Mouse (Mus musculus) small intestine, adult 2 months (tissue): ENCODE data around the gene Limch1. TPM values are rescaled to one million over a fixed set of nuclear protein-coding genes. Genes with fewer than 3 reads are reported as not detected.
A peak's percentile ranks its signal among the peaks of the same experiment; 100 is the strongest.

Experiments used
- H3K27ac ChIP-seq: fragments of 200-500 bp; 2 replicates; pipeline ENCODE4 v1.5.1; 2012; ENCODE audit warnings: low read depth, low read length, control low read depth, inconsistent platforms; ENCODE audit not compliant: insufficient read depth
- H3K27me3 ChIP-seq: fragments of 200-500 bp; 2 replicates; pipeline ENCODE4 v1.6.1; 2012; ENCODE audit warnings: mild to moderate bottlenecking, moderate library complexity, low read length, inconsistent platforms; ENCODE audit not compliant: control insufficient read depth, insufficient read depth
- H3K36me3 ChIP-seq: fragments of 200-500 bp; 2 replicates; pipeline ENCODE4 v1.6.1; 2012; ENCODE audit warnings: mild to moderate bottlenecking, low read length, control low read depth, inconsistent platforms; ENCODE audit not compliant: control insufficient read depth, insufficient read depth
- H3K4me1 ChIP-seq: fragments of 200-500 bp; 2 replicates; pipeline ENCODE4 v1.6.1; 2012; ENCODE audit warnings: low read length, inconsistent platforms, mixed read lengths; ENCODE audit not compliant: control insufficient read depth, insufficient read depth, insufficient read length
- H3K4me3 ChIP-seq: fragments of 200-500 bp; 2 replicates; pipeline ENCODE4 v1.5.1; 2012; ENCODE audit warnings: low read depth, mild to moderate bottlenecking, control low read depth, inconsistent platforms, low read length, moderate library complexity
- CTCF ChIP-seq: fragments of 200-500 bp; IDR thresholded peaks from 2 replicates; pipeline ENCODE4 v1.5.1; 2012; ENCODE audit warnings: low read depth, mild to moderate bottlenecking, control low read depth, inconsistent platforms, low read length, moderate library complexity, mixed read lengths; ENCODE audit not compliant: insufficient replicate concordance, insufficient read length; ENCODE audit errors: extremely low read depth
- POLR2A ChIP-seq: fragments of 200-500 bp; IDR thresholded peaks from 2 replicates; pipeline ENCODE4 v1.6.1; 2012; ENCODE audit warnings: low read depth, mild to moderate bottlenecking, control low read depth, inconsistent platforms, low read length, moderate library complexity
- WGBS: fragments of 180-500 bp; shearing (Covaris S2); methylation state at CpG from one replicate; pipeline ENCODE4 v1.1.7; 2018; 5-methylcytosine and 5-hydroxymethylcytosine counted together
- polyA plus RNA-seq: library from polyadenylated mRNA; depleted of rRNA; stranded (reverse); fragments of >200 nt; gene quantifications from 2 replicates; pipeline ENCODE4 v1.2.3, GENCODE M21; 2012

The Limch1 gene
- polyA plus RNA-seq, 1 experiment = 1.0 TPM

DNA sequence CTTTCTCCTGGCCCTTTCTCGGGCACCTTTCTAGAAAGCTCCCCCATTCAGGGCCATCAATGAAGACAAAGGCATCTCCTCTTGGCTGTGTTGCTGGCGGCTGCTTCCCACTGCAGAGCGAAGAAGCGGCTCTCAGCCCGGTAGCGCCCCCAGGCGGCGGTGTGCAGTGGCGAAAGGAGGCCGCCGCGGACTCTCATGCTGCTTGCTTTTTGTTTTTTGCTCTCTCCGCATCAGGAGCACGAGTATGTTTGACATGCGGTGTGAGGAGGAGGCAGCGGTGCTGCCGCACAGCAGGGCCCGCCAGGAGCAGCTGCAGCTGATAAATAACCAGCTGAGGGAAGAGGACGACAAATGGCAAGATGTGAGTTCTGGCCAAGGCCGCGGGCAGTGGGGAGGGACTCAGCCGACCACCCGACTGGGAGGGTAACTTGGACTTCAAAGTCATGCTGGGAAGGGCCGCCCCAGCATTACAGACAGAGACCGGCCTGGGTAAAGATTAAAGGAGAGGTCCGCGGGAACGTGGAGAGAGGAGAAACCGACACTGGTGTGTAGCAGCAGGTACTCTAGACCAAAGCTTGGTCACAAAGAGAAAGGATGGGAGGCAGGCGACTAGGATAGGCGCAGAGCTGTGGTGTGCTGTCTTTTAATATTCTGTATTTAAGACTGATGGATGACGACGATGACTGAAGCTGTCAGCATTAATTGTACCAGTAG, 251.4 kb downstream of the Limch1 start:
- H3K36me3 ChIP-seq = no peaks in the 10 kb centered on the region
- WGBS = 11% methylated on average over 33 of the region's 33 CpGs
- no peaks in the 10 kb centered on the region for H3K4me1 ChIP-seq
- TF ChIP-seq CTCF (peak; percentile 49; the same call in 1 of the 2 replicates), POLR2A (no peak)
- no peak overlapping the region for H3K27ac ChIP-seq
- 0 out of 2 replicates have a peak, but pooled peaks cover 11% of the 10 kb centered on the region for H3K27me3 ChIP-seq
- no peak overlapping the region for H3K4me3 ChIP-seq

DNA sequence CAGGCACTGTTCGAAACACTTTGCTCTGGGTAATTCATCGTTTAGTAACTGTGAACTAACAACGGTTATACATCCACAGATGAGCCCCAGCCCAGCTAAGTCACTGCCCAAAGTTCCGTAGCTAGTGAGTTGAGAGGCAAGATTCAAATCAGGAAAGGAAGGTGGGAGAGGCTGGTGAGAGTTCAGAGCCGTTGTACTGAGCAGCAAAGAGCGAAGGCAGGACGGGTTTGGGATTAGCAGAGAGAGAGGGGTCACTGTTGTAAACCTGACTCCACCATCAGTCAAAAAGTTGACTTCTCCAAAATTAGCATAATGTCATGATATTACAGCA, 251.9 kb downstream of the Limch1 start:
- TF ChIP-seq POLR2A = no peak
- TF ChIP-seq CTCF = no peak
- no peaks in the 10 kb centered on the region for H3K36me3 ChIP-seq
- 0 out of 2 replicates have a peak, but pooled peaks cover 11% of the 10 kb centered on the region for H3K27me3 ChIP-seq
- 50% methylated on average over 7 of the region's 7 CpGs for WGBS
- no peak overlapping the region for H3K4me3 ChIP-seq
- no peaks in the 10 kb centered on the region for H3K4me1 ChIP-seq
- H3K27ac ChIP-seq = no peak overlapping the region

DNA sequence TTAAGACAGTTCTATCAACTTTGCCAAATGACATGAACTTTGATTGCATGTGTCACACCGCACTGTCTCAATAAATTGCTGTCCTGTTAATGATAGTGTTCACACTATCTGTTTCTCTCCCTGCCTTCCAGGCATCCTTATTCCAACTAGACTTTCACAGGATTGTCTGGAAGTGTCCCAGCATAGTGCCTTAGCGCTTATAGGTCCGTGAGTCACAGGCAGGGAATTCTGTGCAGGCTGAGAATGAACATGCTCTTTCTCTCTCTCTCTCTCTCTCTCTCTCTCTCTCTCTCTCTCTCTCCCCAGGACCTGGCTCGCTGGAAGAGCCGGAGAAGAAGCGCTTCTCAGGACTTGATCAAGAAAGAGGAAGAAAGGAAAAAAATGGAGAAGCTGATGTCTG, 252.7 kb downstream of the Limch1 start:
- TF ChIP-seq CTCF (no peak), POLR2A (no peak)
- no peak overlapping the region for H3K27ac ChIP-seq
- 0 out of 2 replicates have a peak, but pooled peaks cover 11% of the 10 kb centered on the region for H3K27me3 ChIP-seq
- H3K4me1 ChIP-seq = no peaks in the 10 kb centered on the region
- no peaks in the 10 kb centered on the region for H3K36me3 ChIP-seq
- WGBS = 80% methylated on average over 6 of the region's 6 CpGs
- H3K4me3 ChIP-seq = no peak overlapping the region

DNA sequence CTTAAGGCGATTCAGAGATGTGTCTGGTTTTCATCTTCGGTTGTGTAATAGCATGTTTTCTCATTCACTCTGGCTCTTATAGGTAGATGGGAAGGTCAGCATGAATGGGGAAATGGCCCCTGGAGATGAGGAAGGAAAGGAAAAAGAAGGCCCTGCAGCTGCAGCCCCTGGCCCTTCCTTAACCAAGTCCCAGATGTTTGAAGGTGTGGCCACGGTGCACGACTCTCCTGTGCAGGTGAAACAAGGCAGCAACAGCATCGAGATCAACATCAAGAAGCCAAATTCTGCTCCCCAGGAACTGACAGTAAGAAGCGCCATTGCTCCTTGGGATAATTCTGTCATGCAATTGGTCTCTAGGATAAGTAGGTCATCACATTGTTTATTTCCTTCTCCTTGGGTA, 256.7 kb downstream of the Limch1 start:
- WGBS = 80% methylated on average over 6 of the region's 6 CpGs

DNA sequence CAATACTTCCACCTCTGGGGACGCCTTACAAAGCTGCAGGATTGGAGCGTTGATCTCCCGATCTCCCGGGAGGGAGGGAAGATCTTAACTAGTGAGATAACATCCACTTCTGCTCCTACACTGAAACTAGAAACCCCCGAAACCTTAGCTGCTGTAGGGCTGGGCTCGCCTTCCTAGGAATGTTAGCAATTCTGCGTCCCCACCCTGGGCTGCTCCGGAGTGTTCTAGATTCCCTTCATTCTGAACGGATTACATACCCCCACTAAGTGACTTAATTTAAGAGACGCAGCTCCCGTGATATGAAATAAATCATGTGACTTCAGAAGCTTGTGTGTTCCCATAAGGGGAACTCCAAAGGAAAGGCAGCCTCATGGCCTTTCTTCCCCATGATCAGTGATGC, 259.0 kb downstream of the Limch1 start:
- Histone ChIP-seq H3K4me3 (no peak overlapping the region), H3K27me3 (no peaks in the 10 kb centered on the region), H3K36me3 (no peaks in the 10 kb centered on the region), H3K27ac (no peak overlapping the region), H3K4me1 (no peaks in the 10 kb centered on the region)
- TF ChIP-seq CTCF (no peak), POLR2A (no peak)
- WGBS = 62% methylated on average over 11 of the region's 11 CpGs

More for the DNA sequence above, 256.7 kb downstream of the Limch1 start:
- TF ChIP-seq CTCF (no peak), POLR2A (no peak)
- Histone ChIP-seq H3K27ac (no peak overlapping the region), H3K36me3 (no peaks in the 10 kb centered on the region), H3K27me3 (0 out of 2 replicates have a peak, but pooled peaks cover 4% of the 10 kb centered on the region), H3K4me1 (no peaks in the 10 kb centered on the region), H3K4me3 (no peak overlapping the region)

DNA sequence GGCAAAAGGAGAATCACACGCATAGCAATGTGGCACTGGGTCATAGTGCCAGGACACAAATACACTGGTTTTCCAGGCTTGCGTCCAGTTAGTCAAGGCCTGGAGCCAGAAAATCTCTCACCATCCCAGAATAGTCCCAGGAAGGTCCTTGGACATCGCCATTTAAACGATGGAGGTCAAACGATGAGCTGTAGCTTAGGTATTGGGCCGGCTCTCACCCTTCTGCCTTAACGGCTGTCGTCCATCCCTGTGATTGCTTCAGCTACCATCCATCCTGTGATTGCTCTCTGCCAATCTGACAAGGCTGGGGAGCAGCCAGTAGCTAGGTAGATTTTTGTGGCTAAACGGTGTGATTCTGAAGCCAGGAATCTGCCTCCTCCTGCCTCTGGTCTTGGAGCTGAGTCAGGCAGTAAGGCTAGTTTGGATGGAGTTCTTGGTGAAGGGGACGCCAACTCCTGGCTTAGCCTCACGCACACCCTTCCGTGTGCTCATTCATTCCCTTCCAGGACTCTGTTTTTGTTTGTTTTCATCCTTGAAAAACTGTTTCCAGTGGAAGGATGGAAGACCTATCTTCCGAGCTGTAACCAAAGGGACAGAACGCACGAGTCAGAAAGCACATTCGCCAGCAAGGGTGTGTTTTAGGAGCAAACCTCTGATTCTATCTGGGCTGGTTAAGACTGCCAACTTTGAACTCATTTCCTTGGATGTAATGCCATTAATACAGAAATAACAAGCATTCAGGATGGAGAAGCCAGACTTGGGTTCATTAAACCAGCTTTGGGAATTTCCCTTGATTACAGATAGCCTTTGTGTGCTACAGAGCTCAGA, 265.6 kb downstream of the Limch1 start:
- Histone ChIP-seq H3K36me3 (no peaks in the 10 kb centered on the region), H3K4me1 (no peaks in the 10 kb centered on the region), H3K27ac (no peak overlapping the region), H3K27me3 (no peaks in the 10 kb centered on the region), H3K4me3 (no peak overlapping the region)
- 85% methylated on average over 16 of the region's 16 CpGs for WGBS
- no peak for TF ChIP-seq POLR2A

DNA sequence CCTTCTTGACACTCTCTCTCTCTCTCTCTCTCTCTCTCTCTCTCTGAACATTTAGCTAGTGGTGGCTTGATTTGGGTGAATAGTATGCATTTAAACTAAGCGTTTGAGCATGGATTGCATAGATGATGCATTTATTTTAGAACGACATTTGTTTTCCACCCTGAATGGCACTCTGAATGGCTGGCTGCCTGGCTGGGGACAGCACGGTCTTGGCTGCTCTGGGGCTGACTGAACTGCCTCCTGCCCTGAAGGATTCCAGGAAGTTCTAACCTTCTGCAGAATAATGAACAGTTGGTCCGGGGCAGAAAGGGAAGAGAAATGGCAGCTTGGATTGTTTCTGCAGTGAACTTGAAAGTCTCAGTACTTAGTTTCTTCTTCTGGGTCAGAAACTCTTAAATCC, 266.4 kb downstream of the Limch1 start:
- Histone ChIP-seq H3K4me3 (no peak overlapping the region), H3K27ac (no peak overlapping the region), H3K27me3 (no peaks in the 10 kb centered on the region), H3K4me1 (no peaks in the 10 kb centered on the region), H3K36me3 (no peaks in the 10 kb centered on the region)
- WGBS = 76% methylated on average over 4 of the region's 4 CpGs
- TF ChIP-seq CTCF = no peak
- no peak for TF ChIP-seq POLR2A
